Mouse (Mus musculus): Measurements from ENCODE around the gene Scube1.

DNA sequence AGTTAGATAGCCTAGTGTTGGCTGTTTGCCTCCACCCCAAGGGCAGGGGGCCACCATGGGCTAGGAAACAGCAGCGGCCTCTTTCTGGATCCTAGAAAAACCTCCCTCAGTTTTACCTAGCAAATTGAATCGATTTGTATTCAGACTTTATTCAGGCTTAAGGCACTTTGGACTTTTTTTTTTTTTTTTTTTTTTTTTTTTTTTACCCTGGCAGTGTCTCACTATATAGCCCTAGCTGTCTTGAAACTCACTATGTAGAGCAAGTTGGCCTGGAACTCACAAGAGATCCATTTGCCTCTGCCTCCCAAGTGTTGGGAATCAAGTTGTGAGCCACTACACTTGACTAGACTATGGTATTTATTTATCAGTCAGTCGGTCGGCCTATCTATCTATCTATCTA, 128.0 kb downstream of the Scube1 start:
- TF ChIP-seq CTCF (IDR thresholded peaks at IDR 0.05; ENCODE audit: control insufficient read depth, insufficient read depth, low read length) (no peak), POLR2A (IDR thresholded peaks at IDR 0.05; ENCODE audit: borderline replicate concordance, control insufficient read depth, low read depth, low read length) (no peak)

Data from bone marrow, adult 2 months (tissue).